Mouse (Mus musculus) kidney, adult 18-20 months (tissue): ENCODE data around the gene Prpf8.

Experiments used
- DNase-seq: peaks from one replicate; pipeline ENCODE4 v3.0.0; 2021

The Prpf8 gene

GRCm38 (mm10) chr11:75508904-75509303, 22.3 kb downstream of the Prpf8 start:
- peak; percentile 29 for DNase-seq

GRCm38 (mm10) chr11:75509741-75510626, 23.4 kb downstream of the Prpf8 start, which contains the start of gene Rilp:
TSS of gene Rilp (plus strand) at chr11:75510094.
- peak; percentile 89 for DNase-seq

GRCm38 (mm10) chr11:75510627-75510993, 24.0 kb downstream of the Prpf8 start:
- DNase-seq: peak; percentile 96

GRCm38 (mm10) chr11:75511213-75511612, 24.6 kb downstream of the Prpf8 start:
- DNase-seq: peak; percentile 38

GRCm38 (mm10) chr11:75512301-75513018, 25.8 kb downstream of the Prpf8 start:
- DNase-seq: no peak

- DNase-seq: peak; percentile 66
These were observed 26.7 kb downstream of the Prpf8 start, which contains the start of gene Scarf1 for GRCm38 (mm10) chr11:75513336-75513735. TSS of gene Scarf1 (plus strand) at chr11:75513540.

- DNase-seq: no peak
These were observed 28.6 kb downstream of the Prpf8 start for GRCm38 (mm10) chr11:75515186-75515585.

- no peak for DNase-seq
These were observed 33.4 kb downstream of the Prpf8 start for GRCm38 (mm10) chr11:75519834-75520633.

GRCm38 (mm10) chr11:75521609-75522008, 35.0 kb downstream of the Prpf8 start:
- DNase-seq: no peak

- DNase-seq: no peak
These were observed 36.2 kb downstream of the Prpf8 start for GRCm38 (mm10) chr11:75522793-75523192.

GRCm38 (mm10) chr11:75525531-75526125, 39.0 kb downstream of the Prpf8 start:
- DNase-seq: no peak

GRCm38 (mm10) chr11:75526943-75527342, 40.3 kb downstream of the Prpf8 start:
- DNase-seq: no peak

- DNase-seq: no peak
These were observed 43.2 kb downstream of the Prpf8 start for GRCm38 (mm10) chr11:75529771-75530170.

- DNase-seq: peak; percentile 97
These were observed 43.7 kb downstream of the Prpf8 start for GRCm38 (mm10) chr11:75530325-75530724.

- DNase-seq: no peak
These were observed 44.3 kb downstream of the Prpf8 start for GRCm38 (mm10) chr11:75530845-75531373.

GRCm38 (mm10) chr11:75531469-75532242, 45.0 kb downstream of the Prpf8 start, which contains the start of gene Slc43a2:
TSS of gene Slc43a2 (plus strand) at chr11:75531694.
- peak; percentile 96 for DNase-seq

GRCm38 (mm10) chr11:75532340-75533277, 46.0 kb downstream of the Prpf8 start:
- no peak for DNase-seq

- no peak for DNase-seq
These were observed 46.8 kb downstream of the Prpf8 start for GRCm38 (mm10) chr11:75533314-75534015.

GRCm38 (mm10) chr11:75534286-75535033, 47.8 kb downstream of the Prpf8 start:
- no peak for DNase-seq
